Mouse (Mus musculus) lung, embryonic 16.5 days (tissue): ENCODE measurements around the gene Cgnl1. TPM values are rescaled to one million over a fixed set of nuclear protein-coding genes. Genes with fewer than 3 reads are reported as not detected.

Source experiments
- ATAC-seq: fragments of 200-750 bp; cut with Nextera tagmentation; 2 replicates; pipeline ENCODE4 v1.8.0; 2017; ENCODE audit warnings: low read depth, mild to moderate bottlenecking, moderate library complexity
- H3K27ac ChIP-seq: fragments of 300-500 bp; sonication (generic); 2 replicates; pipeline ENCODE4 v1.5.1; 2014; ENCODE audit warnings: mild to moderate bottlenecking, control low read depth, low read length
- H3K27me3 ChIP-seq: fragments of 300-500 bp; sonication (generic); 2 replicates; pipeline ENCODE4 v1.6.1; 2014; ENCODE audit warnings: low read depth, low read length, mixed read lengths; ENCODE audit not compliant: control insufficient read depth, insufficient read depth
- H3K36me3 ChIP-seq: fragments of 300-500 bp; sonication (generic); 2 replicates; pipeline ENCODE4 v1.6.1; 2014; ENCODE audit warnings: low read length; ENCODE audit not compliant: control insufficient read depth, insufficient read depth
- H3K4me1 ChIP-seq: fragments of 300-500 bp; sonication (generic); replicated peaks from 2 replicates; pipeline ENCODE4 v1.6.1; 2014; ENCODE audit warnings: low read length, mixed read lengths; ENCODE audit not compliant: control insufficient read depth, insufficient read depth
- H3K4me2 ChIP-seq: fragments of 300-500 bp; sonication (generic); 2 replicates; pipeline ENCODE4 v1.6.1; 2014; ENCODE audit warnings: low read depth, low read length, control low read depth
- H3K4me3 ChIP-seq: fragments of 300-500 bp; sonication (generic); 2 replicates; pipeline ENCODE4 v1.5.1; 2014; ENCODE audit warnings: mild to moderate bottlenecking, low read length, control low read depth
- H3K9ac ChIP-seq: fragments of 300-500 bp; sonication (generic); 2 replicates; pipeline ENCODE4 v1.6.1; 2014; ENCODE audit warnings: low read length, control low read depth
- H3K9me3 ChIP-seq: fragments of 300-500 bp; sonication (generic); 2 replicates; pipeline ENCODE4 v1.6.1; 2016; ENCODE audit warnings: low read length; ENCODE audit not compliant: control insufficient read depth
- WGBS: fragments of 180-500 bp; shearing (Covaris S2); extraction: QIAGEN DNeasy Blood & Tissue Kit; methylation state at CpG from one replicate; pipeline ENCODE4 v1.1.7; 2014; 5-methylcytosine and 5-hydroxymethylcytosine counted together
- polyA plus RNA-seq: library from polyadenylated mRNA; unstranded; fragments of >200 nt; fragmentation: Nextera tagmentation; extraction: Ambion mirVana; gene quantifications from 2 replicates; pipeline ENCODE4 v1.2.1, GENCODE M21; 2015

Gene Cgnl1
- polyA plus RNA-seq, 1 experiment from 2014 or later: 21.8 TPM

DNA sequence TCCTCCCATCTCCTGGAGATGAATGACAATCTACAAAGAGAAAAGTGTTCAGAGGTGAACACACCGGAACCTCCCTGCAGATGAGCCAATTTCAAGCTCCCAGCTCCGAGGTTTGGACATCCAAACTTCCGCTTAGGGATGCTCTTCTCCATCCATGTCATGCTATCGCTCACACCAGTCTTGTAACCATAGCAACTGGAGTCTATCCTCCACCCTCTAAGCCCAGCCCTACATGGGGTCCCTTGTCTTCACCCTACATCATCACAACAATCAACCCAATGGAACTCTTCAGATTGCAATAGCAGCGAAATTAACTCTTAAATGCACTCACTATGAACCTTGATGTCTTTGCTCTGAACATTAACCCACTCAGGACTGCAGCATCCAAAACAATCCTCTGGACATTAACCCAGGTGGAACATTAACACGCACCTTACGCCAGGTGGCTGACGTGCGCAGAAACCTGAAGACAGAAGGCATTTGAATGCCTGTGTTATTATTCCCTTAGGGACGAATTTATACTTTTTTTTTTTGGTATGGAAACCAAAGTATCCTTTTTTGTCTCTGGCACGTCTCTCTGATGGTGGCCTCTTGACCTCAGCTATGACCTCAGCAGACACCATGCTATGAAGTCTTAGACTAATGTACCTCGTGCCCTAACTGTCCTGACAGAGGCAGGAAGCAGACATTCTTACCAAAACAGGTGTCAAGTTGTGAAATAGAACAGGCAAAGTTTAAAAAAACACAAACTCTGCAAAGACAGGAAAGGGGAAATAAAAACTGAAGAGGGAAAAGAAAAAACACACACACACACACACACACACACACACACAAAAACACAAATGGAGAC lies 33.1 kb downstream of the Cgnl1 start:
- no peak for ATAC-seq
- Histone ChIP-seq H3K4me2 (no peak overlapping the region), H3K27ac (no peak overlapping the region), H3K4me1 (peaks cover 17% of the 10 kb centered on the region), H3K9me3 (no peaks in the 10 kb centered on the region), H3K4me3 (no peak overlapping the region), H3K36me3 (no peaks in the 10 kb centered on the region), H3K9ac (no peak overlapping the region), H3K27me3 (no peaks in the 10 kb centered on the region)
- 67% methylated on average over 12 of the region's 12 CpGs for WGBS

- no peaks in the 10 kb centered on the region for H3K36me3 ChIP-seq
- no peak for ATAC-seq
- no peak overlapping the region for H3K4me3 ChIP-seq
- no peak overlapping the region for H3K27ac ChIP-seq
- H3K27me3 ChIP-seq: no peaks in the 10 kb centered on the region
- peaks cover 17% of the 10 kb centered on the region for H3K4me1 ChIP-seq
- H3K9me3 ChIP-seq: no peaks in the 10 kb centered on the region
- no peak overlapping the region for H3K9ac ChIP-seq
- 41% methylated on average over 3 of the region's 3 CpGs for WGBS
- H3K4me2 ChIP-seq: no peak overlapping the region
Measured at GRCm38 (mm10) chr9:71737257-71738023, 34.0 kb downstream of the Cgnl1 start.

DNA sequence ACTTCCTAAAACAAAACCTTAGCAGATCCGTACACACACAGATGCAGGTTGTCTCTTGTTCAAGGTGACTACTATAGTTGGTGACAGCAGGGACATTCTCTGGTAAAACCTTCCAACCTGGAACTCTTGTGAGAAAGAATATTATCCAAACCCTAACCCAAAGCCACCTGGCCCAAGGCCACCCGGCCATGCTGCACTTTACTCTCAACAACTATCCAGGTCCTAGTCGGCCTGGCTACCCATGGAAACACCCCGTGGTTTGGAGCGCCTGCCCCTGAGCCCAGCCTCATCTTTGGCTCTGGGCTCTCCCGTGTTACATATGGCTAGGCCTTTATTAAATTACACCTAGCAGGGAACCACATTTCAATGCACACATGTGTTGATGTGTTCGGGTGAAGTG lies 35.5 kb downstream of the Cgnl1 start:
- WGBS: 82% methylated on average over 7 of the region's 7 CpGs
- Histone ChIP-seq H3K27me3 (no peaks in the 10 kb centered on the region), H3K9me3 (no peaks in the 10 kb centered on the region), H3K4me1 (peaks cover 17% of the 10 kb centered on the region), H3K9ac (no peak overlapping the region), H3K4me3 (no peak overlapping the region), H3K36me3 (no peaks in the 10 kb centered on the region), H3K4me2 (no peak overlapping the region), H3K27ac (no peak overlapping the region)
- ATAC-seq: no peak

GRCm38 (mm10) chr9:71733559-71733958 lies 37.8 kb downstream of the Cgnl1 start:
- Histone ChIP-seq H3K4me1 (peaks cover 21% of the 10 kb centered on the region), H3K9ac (no peak overlapping the region), H3K9me3 (no peaks in the 10 kb centered on the region), H3K27me3 (no peaks in the 10 kb centered on the region), H3K4me2 (no peak overlapping the region), H3K36me3 (no peaks in the 10 kb centered on the region), H3K4me3 (no peak overlapping the region), H3K27ac (no peak overlapping the region)
- WGBS: 64% methylated on average over 2 of the region's 2 CpGs
- no peak for ATAC-seq

DNA sequence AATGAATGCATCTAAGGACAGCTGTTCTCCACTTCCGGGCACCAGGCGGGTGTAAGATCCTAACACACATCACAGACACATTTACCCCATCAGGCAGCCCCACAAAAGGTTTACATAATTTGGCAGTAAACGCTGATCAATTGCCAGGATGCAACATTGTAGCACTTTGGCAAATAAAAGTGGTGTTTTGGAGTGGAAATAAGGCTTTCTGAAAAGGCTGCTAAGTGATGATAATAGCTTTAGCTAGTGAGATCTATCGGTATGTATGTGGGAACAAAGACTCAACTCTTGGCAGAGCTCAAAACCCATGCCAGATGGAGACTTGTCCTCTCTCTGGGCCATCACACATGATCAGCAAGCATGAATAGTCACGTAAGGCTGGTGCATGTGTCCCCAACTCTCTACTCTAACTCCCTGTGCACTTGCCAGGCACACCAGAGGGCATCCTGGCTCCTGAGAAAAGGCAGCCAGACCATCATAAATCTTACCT lies 42.5 kb downstream of the Cgnl1 start:
- Histone ChIP-seq H3K4me3 (no peak overlapping the region), H3K4me1 (peaks cover 11% of the 10 kb centered on the region), H3K36me3 (peaks cover 10% of the 10 kb centered on the region), H3K4me2 (no peak overlapping the region), H3K27ac (no peak overlapping the region), H3K27me3 (no peaks in the 10 kb centered on the region), H3K9ac (no peak overlapping the region), H3K9me3 (no peaks in the 10 kb centered on the region)
- peak; percentile 57 for ATAC-seq
- WGBS: 45% methylated on average over 5 of the region's 5 CpGs

DNA sequence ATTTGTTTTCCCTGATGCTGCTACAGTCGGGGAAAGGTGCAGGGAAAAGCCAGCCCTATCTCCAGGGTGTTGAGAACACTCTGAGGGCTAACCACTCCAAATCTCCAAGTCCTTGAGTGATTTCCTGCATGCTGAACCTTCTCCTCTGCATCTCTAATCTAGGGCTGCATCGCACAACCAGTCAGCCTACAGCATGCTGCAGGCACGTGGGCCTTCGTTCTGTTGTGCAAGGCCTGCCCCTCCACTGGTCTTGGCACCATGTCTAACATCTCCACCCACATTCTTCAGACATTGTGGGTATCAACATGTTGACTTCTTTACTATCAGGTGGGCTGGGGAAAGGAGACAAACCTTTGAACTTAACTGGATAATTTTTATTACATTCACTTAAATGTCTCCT lies 44.2 kb downstream of the Cgnl1 start:
- 49% methylated on average over 4 of the region's 4 CpGs for WGBS
- Histone ChIP-seq H3K4me1 (peaks cover 11% of the 10 kb centered on the region), H3K27me3 (no peaks in the 10 kb centered on the region), H3K9me3 (no peaks in the 10 kb centered on the region), H3K36me3 (peaks cover 10% of the 10 kb centered on the region), H3K4me3 (no peak overlapping the region), H3K9ac (no peak overlapping the region), H3K27ac (no peak overlapping the region), H3K4me2 (no peak overlapping the region)
- no peak for ATAC-seq

- Histone ChIP-seq H3K27ac (no peak overlapping the region), H3K27me3 (no peaks in the 10 kb centered on the region), H3K9ac (no peak overlapping the region), H3K9me3 (no peaks in the 10 kb centered on the region), H3K4me3 (no peak overlapping the region), H3K4me2 (no peak overlapping the region), H3K4me1 (peaks cover 11% of the 10 kb centered on the region), H3K36me3 (peaks cover 10% of the 10 kb centered on the region)
- ATAC-seq: no peak
- 65% methylated on average over 3 of the region's 3 CpGs for WGBS
Measured at GRCm38 (mm10) chr9:71726121-71726520, 45.3 kb downstream of the Cgnl1 start.

DNA sequence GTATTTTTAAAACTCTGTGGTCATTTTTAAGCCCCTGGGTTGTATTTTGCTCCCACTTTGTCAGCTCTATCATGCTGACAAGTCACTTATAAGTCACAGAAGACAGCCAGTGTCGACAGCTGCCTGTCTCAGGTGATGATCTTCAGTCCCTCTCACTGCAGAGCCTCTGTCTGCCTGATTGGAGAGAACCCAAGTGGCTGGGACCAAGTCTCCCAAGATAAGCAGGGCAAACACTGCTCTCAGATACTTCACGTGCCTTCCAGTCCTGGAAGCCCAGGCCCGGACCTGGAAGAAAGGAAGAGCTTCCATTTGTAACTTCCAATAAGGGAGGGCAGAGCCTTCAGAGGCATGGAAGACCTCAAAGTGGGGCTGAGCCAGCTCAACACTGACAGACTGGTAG lies 49.0 kb downstream of the Cgnl1 start:
- no peaks in the 10 kb centered on the region for H3K9me3 ChIP-seq
- no peak; the same call in 1 of the 2 replicates for ATAC-seq
- no peak overlapping the region for H3K4me2 ChIP-seq
- H3K27ac ChIP-seq: no peak overlapping the region
- H3K4me3 ChIP-seq: no peak overlapping the region
- WGBS: 37% methylated on average over 3 of the region's 3 CpGs
- peaks cover 10% of the 10 kb centered on the region for H3K36me3 ChIP-seq
- no peak overlapping the region for H3K9ac ChIP-seq
- peaks cover 15% of the 10 kb centered on the region for H3K4me1 ChIP-seq
- H3K27me3 ChIP-seq: no peaks in the 10 kb centered on the region

DNA sequence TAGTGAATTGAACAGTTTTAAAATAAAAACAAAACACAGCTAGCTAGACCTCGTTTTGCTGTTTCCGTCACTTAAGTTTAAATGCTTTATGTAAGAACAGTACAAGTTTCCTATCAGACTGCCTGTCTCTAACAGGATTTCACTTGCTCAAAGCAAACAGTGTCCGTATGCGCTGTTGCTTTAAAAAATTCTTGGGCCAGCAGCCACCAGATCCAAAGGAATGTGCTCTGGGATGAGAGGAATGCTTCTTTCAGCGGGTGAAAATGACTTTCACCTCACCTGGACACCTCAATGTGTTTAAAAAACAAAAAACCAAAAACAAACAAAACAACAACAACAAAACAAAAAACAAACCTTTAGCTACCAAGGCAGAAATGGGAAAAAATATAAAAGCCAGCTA lies 54.4 kb downstream of the Cgnl1 start:
- 28% methylated on average over 5 of the region's 5 CpGs for WGBS
- peaks cover 13% of the 10 kb centered on the region for H3K4me1 ChIP-seq
- H3K36me3 ChIP-seq: 0 out of 2 replicates have a peak, but pooled peaks cover 7% of the 10 kb centered on the region
- no peak overlapping the region for H3K4me3 ChIP-seq
- H3K9ac ChIP-seq: no peak overlapping the region
- H3K9me3 ChIP-seq: no peaks in the 10 kb centered on the region
- peak; percentile 69; the same call in 1 of the 2 replicates for ATAC-seq
- H3K4me2 ChIP-seq: no peak overlapping the region
- H3K27ac ChIP-seq: no peak overlapping the region
- no peaks in the 10 kb centered on the region for H3K27me3 ChIP-seq
